Mouse (Mus musculus) mature B cell (primary cell): ENCODE measurements around the gene Lgr5.

ENCODE experiments used
- in situ Hi-C: fragments of 300-500 bp; cut with MboI; formaldehyde crosslinking; loops from 2 replicates; pipeline ENCODE4 v1.14.3; 2019

Gene Lgr5

DNA sequence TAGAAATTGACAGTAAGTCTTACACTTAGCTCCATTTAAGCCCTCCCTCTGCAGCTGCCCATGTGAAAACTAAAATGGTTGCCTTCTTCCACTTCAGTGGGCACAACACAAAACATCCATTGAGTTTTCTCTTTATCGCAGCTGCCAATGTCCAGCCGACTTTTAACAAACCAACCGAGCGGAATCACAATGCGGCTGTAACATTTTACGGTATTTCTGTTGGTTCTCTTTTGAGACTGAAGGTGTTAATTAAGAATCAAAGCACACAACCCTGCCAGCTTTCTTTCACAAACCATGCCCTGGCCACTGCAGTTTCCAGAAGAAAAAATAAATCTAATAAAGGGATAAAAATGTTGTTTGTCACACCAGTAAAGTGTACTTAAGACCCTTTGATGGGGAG lies 16.3 kb downstream of the Lgr5 start:
- in situ Hi-C loops, result no loop called here

- in situ Hi-C loops, result no loop called here
Measured at GRCm38 (mm10) chr10:115570577-115570976, 17.0 kb downstream of the Lgr5 start.

GRCm38 (mm10) chr10:115569712-115570491 lies 17.7 kb downstream of the Lgr5 start, which contains the start of gene A930009A15Rik:
Gene A930009A15Rik, plus strand, starts transcription at chr10:115569986.
- in situ Hi-C loops, result no loop called here

DNA sequence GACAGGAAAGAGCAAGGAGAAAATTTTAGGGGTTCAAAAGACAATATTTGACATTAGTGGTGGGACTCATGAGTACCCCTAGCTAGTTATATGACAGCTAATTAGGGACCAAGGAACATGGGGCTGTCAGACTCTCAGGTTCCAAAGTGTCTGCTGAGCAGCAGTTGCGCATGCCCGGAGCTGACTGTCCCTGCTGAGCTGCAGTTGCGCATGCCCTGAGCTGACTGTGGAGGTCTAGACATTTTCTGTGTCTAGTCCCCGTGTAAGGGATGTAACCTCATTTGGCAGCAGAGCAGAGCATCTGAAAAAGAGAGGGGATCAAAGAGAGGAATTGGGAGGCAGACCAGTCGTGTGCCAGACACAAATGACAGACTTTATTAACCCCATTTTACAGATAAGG lies 23.6 kb downstream of the Lgr5 start:
- in situ Hi-C loops, result no loop called here

DNA sequence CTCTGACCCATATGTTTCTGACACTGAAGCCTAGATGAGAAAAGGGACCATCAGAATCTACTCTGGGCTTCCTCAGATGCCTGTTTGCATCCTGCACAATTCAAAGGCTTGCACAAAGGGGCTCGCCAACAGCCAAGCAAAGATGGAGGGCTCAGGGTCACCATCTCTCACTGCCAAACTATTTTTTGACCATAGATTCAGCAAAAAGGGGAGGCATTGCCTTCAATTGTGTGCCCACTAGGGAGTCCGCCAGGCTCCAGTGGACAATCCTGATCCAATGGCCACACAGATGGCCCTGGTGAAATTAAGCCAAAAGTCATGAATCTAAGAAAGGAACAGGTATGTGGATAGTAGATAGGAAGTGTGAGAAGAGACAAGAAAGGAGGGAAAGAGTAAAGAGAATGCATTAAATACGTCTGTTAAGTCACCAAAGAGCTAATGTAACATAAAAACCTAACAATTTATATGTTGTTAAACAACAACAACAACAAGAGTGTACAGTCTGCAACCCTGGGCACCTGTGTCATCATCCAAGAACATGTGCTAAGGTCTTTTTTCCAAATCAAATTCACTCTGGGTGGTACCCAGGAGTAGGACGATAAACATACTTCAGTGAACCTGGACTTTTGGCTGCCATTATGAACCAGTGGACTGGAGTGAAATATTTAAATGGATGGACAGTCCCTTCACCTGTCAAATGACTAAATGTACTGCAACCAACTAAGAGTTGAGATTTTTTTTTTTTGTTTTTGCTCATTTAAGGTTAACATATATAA lies 24.5 kb downstream of the Lgr5 start:
- in situ Hi-C loops, result no loop called here

- in situ Hi-C loops, result no loop called here
Measured at GRCm38 (mm10) chr10:115561136-115561880, 26.3 kb downstream of the Lgr5 start.

DNA sequence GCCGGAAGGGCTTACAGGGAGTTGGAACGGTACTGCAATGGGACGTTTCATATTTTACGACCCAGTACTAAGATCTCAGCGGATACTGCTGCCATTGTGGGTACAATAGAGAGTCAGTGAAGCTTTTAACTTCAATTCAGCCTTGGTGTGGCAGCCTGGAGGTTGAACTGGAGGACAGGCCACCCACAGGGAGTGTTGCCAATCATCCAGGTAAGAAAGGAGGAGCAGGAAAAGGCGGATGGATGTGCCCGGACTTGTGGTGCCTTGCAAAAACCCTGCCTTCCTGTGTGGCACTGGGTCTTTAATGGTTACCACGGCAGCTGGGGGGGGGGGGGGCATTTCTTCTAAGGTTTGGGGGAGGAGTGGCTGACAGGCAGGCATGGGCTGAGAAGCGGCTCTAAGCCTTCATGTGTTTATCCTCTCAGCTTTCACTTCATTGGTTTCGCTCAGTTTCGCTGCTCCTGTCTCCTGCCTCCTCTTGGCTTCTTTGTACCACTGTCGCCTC lies 30.8 kb downstream of the Lgr5 start:
- in situ Hi-C loops, result no loop called here

DNA sequence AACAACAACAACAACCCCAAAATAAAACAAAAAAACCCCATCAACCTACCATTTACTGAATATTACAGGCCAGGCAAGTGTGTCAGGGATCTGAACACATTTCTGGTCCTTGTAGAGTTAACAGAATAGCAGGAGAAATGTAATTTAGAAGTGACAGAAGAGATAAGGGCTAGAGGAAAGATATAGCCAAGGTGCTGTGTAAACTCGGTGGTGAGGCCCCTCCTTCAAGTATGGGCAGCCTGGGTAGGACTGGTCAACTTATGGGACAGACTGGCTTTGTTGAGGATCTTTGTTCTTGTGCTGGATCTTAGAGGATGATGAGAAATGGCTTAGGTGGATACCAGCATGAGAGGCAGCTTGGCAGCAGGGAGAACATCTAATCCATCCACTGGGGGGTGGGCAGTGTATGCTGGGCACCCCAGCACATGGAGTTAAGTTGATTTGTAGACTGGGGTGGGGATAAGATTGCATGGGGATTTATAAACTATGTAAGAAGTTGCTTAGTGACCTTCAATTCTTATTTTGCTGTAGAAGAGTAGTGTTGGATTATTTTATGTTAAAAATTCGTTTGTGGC lies 32.3 kb downstream of the Lgr5 start:
- in situ Hi-C loops, result no loop called here

DNA sequence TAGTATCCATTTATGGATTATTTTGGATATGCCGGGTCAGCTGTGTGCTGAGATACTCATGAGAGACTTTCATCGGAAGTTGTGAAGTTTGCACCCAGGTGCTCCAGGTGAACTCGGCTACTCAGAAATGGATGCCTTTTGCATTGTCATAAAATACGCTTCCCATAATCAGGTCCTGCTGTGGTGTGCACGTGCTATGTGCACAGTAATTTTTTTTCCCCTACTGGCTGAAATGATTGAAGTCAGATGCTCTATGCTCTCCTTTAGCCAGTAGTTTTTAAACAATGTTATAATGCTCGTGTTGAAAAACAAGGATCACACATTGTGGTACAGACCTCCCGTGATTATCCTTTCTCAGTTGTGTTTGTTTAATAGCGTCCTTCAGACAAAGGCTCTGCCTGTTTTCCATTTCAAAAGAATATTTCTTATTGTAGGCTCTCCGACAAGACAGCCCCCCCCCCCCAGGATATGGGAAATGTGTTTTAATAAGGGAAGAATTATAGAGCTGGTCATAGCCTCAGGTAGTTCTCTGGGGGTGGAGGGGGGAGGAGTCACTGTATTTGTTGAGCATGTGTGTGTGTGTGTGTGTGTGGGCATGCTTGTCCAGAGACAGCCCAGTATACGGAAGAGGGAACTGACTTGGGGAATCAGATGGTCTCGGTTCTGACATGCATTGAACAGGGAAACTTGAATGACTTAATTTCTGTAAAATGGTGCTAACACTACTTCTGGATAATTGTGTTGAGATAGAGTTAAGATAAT lies 34.0 kb downstream of the Lgr5 start:
- in situ Hi-C loops, result no loop called here

DNA sequence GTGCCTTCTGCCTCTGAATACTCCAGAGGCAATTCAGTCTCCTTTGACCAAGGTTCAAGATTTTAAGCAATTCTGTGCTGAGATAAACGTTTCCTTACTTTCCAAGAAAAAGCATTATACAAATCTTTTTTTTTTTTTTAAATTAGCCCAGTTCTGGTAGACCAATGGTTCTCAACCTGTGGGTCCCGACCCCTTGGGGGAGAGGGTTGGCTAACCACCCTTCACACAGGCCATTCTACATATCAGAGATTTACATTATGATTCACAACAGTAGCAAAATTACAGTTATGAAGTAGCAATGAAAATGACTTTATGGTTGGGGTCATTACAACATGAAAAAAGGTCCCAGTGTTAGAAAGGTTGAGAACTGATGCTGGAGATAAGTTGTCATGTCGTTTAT lies 36.5 kb downstream of the Lgr5 start:
- in situ Hi-C loops, result no loop called here

- in situ Hi-C loops, result no loop called here
Measured at GRCm38 (mm10) chr10:115550253-115550652, 37.3 kb downstream of the Lgr5 start.

GRCm38 (mm10) chr10:115542917-115543316 lies 44.7 kb downstream of the Lgr5 start:
- in situ Hi-C loops, result no loop called here

GRCm38 (mm10) chr10:115530746-115531145 lies 56.8 kb downstream of the Lgr5 start:
- in situ Hi-C loops, result no loop called here

DNA sequence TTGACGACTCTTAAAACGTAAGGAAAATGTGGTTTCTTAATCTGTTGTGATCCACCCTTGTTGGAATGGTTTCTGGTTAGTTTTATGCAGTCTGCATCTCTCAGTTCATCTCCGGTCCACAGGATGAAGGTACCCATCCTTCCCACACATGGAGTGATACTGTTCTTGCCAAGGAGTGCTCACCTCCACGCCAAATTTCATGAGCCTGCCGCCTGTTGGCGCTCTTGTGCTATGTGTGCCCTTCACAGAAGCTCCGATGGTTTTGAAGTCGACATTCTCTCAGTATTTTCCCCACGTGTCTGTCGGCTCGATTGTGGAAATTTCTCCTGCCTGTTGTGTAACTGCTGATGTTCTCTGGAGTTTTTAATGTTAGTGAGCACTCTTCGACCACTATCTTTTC lies 57.8 kb downstream of the Lgr5 start:
- in situ Hi-C loops, result no loop called here

DNA sequence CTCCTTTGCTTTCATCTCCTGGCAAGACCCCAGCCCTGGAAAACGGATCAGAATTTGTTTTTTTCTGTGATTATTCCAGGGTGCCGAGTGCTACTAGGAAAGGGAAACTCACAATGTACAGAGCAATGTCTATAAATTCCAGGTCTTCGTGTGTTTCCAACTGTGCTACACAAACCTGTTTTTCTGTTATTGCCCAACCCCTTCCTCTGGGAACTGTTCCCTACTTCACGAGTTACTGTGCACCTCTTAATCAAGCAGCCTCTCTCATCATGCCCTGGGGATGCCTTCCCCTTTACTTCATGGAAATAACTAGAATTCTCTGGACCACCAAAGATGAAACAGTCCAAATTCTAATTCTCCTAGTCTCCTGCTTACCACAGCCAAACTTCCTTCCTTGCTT lies 58.7 kb downstream of the Lgr5 start:
- in situ Hi-C loops, result no loop called here

- in situ Hi-C loops, result no loop called here
Measured at GRCm38 (mm10) chr10:115521081-115521451, 66.5 kb downstream of the Lgr5 start.

GRCm38 (mm10) chr10:115520200-115521080 lies 67.1 kb downstream of the Lgr5 start:
- in situ Hi-C loops, result no loop called here

DNA sequence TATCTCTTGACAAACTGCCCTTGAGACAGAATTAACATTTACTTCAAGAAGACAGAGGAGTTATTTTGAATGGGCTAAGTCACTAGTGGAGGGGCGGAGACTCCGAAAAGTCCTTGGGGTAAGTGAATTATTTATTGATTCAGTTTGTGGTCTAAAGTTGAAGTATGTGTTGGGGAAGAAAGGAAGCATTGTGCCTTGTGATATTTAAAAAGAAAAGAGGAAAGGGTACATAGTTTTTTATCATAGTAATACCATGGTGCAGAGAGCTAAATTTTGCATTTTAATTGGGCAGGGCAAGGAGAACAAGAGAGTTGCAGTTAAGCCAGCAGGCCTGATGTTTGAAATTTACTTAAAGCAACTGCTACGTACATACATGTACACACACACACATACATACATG lies 68.7 kb downstream of the Lgr5 start:
- in situ Hi-C loops, result no loop called here

DNA sequence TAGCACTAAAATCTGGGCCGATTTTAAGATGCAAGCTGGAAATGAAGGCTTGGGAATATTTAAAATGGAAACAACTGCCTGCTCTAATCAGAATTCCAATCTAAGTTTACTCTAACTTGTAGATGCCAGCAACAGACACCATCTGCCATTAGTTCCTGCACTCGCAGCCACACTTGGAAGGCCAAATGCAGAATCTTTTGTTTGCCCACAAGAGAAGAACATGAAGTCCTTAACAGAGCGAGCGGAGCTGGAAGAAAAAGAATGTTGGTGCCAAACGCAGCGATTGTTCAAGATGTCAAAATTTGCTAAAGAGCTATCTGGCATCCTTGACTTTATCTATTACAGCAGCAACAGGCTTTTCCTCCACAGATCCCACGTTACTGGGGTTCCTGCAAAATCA lies 72.1 kb downstream of the Lgr5 start:
- in situ Hi-C loops, result no loop called here

- in situ Hi-C loops, result no loop called here
Measured at GRCm38 (mm10) chr10:115510959-115511358, 76.6 kb downstream of the Lgr5 start.
